Mouse (Mus musculus) neural tube, embryonic 11.5 days (tissue): ENCODE measurements at regions not wholly inside any gene's neighbourhood (a gene's known extent, or its start where the extent isn't known, plus 50 kb on each side); places are given as distances from the start of the nearest gene placed in this dataset.

Experiments
- ATAC-seq: fragments of 200-750 bp; cut with Nextera tagmentation; 2 replicates; pipeline ENCODE4 v1.8.0; 2017; ENCODE audit warnings: moderate number of reproducible peaks, mild to moderate bottlenecking, moderate TSS enrichment, moderate library complexity; ENCODE audit not compliant: insufficient read depth, low FRiP score, low TSS enrichment
- DNase-seq: peaks from one replicate; pipeline ENCODE4 v3.0.0-alpha.2; 2015; ENCODE audit warnings: low spot score
- H3K27ac ChIP-seq: fragments of 300-500 bp; sonication (generic); 2 replicates; pipeline ENCODE4 v1.5.1; 2014; ENCODE audit warnings: low read depth, mild to moderate bottlenecking, low read length
- H3K27me3 ChIP-seq: fragments of 300-500 bp; sonication (generic); 2 replicates; pipeline ENCODE4 v1.6.1; 2014; ENCODE audit warnings: mild to moderate bottlenecking, low read length, mixed read lengths; ENCODE audit not compliant: control insufficient read depth, insufficient read depth
- H3K36me3 ChIP-seq: fragments of 300-500 bp; sonication (generic); 2 replicates; pipeline ENCODE4 v1.6.1; 2014; ENCODE audit warnings: mild to moderate bottlenecking, low read length, moderate library complexity, mixed read lengths; ENCODE audit not compliant: control insufficient read depth, insufficient read depth
- H3K4me1 ChIP-seq: fragments of 300-500 bp; sonication (generic); 2 replicates; pipeline ENCODE4 v1.6.1; 2014; ENCODE audit warnings: low read length, mixed read lengths; ENCODE audit not compliant: control insufficient read depth, insufficient read depth
- H3K4me2 ChIP-seq: fragments of 300-500 bp; sonication (generic); 2 replicates; pipeline ENCODE4 v1.6.1; 2014; ENCODE audit warnings: low read depth, mild to moderate bottlenecking, moderate library complexity
- H3K4me3 ChIP-seq: fragments of 300-500 bp; sonication (generic); 2 replicates; pipeline ENCODE4 v1.5.1; 2014; ENCODE audit warnings: low read depth, low read length
- H3K9ac ChIP-seq: fragments of 300-500 bp; sonication (generic); 2 replicates; pipeline ENCODE4 v1.6.1; 2014; ENCODE audit warnings: mild to moderate bottlenecking, low read length
- H3K9me3 ChIP-seq: fragments of 300-500 bp; sonication (generic); 2 replicates; pipeline ENCODE4 v1.6.1; 2016; ENCODE audit warnings: low read length; ENCODE audit not compliant: control insufficient read depth
- WGBS: fragments of 180-500 bp; shearing (Covaris S2); extraction: QIAGEN DNeasy Blood & Tissue Kit; methylation state at CpG from one replicate; pipeline ENCODE4 v1.1.7; 2014; 5-methylcytosine and 5-hydroxymethylcytosine counted together

- no peak overlapping the region for H3K27ac ChIP-seq
- no peak overlapping the region for H3K9ac ChIP-seq
- H3K4me3 ChIP-seq = no peak overlapping the region
- H3K36me3 ChIP-seq = no peaks in the 10 kb centered on the region
- DNase-seq = no peak
- no peak overlapping the region for H3K4me2 ChIP-seq
- WGBS = 94% methylated on average over 4 of the region's 4 CpGs
- no peaks in the 10 kb centered on the region for H3K4me1 ChIP-seq
- no peak for ATAC-seq
- no peaks in the 10 kb centered on the region for H3K27me3 ChIP-seq
- no peaks in the 10 kb centered on the region for H3K9me3 ChIP-seq
Measured at GRCm38 (mm10) chr12:94229894-94230293, 1462.1 kb upstream of the Flrt2 start.

DNA sequence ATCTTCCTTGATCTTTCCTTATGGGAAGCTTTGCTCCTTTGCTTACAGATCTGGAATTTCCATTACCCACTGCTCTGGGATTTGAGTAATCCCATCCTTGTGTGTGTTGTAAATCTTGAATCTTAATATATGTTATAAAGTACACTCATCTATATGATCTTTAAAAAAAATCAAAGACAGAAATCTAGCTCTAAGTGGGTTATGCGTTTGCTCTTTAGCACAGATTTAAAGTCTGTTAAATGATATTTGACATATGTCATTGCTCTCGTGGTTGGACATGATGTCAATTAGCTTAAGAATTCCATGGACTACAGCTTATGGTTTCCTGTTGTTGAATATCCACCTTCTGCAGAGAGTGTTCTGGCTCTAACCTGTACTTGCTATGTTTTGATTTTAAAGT lies 1446.7 kb upstream of the Flrt2 start:
- ATAC-seq (no peak), DNase-seq (no peak)
- H3K4me1 ChIP-seq = no peaks in the 10 kb centered on the region
- 69% methylated on average over 2 of the region's 2 CpGs for WGBS
- no peaks in the 10 kb centered on the region for H3K9me3 ChIP-seq
- H3K4me3 ChIP-seq = no peak overlapping the region
- H3K27ac ChIP-seq = no peak overlapping the region
- H3K36me3 ChIP-seq = no peaks in the 10 kb centered on the region
- H3K4me2 ChIP-seq = no peak overlapping the region
- H3K27me3 ChIP-seq = no peaks in the 10 kb centered on the region
- H3K9ac ChIP-seq = no peak overlapping the region

- Histone ChIP-seq H3K27me3 (no peaks in the 10 kb centered on the region), H3K4me2 (no peak overlapping the region), H3K36me3 (no peaks in the 10 kb centered on the region), H3K27ac (no peak overlapping the region), H3K9me3 (no peaks in the 10 kb centered on the region), H3K9ac (no peak overlapping the region), H3K4me1 (no peaks in the 10 kb centered on the region), H3K4me3 (no peak overlapping the region)
- DNase-seq (no peak), ATAC-seq (no peak)
Measured at GRCm38 (mm10) chr12:94247362-94247761, 1444.7 kb upstream of the Flrt2 start.

GRCm38 (mm10) chr12:94252957-94253633 lies 1438.9 kb upstream of the Flrt2 start:
- 55% methylated on average over 8 of the region's 8 CpGs for WGBS
- H3K9me3 ChIP-seq = no peaks in the 10 kb centered on the region
- H3K4me2 ChIP-seq = no peak overlapping the region
- no peak overlapping the region for H3K4me3 ChIP-seq
- no peaks in the 10 kb centered on the region for H3K4me1 ChIP-seq
- no peak overlapping the region for H3K27ac ChIP-seq
- DNase-seq (peak; percentile 14), ATAC-seq (no peak)
- H3K27me3 ChIP-seq = no peaks in the 10 kb centered on the region
- no peak overlapping the region for H3K9ac ChIP-seq
- H3K36me3 ChIP-seq = no peaks in the 10 kb centered on the region

DNA sequence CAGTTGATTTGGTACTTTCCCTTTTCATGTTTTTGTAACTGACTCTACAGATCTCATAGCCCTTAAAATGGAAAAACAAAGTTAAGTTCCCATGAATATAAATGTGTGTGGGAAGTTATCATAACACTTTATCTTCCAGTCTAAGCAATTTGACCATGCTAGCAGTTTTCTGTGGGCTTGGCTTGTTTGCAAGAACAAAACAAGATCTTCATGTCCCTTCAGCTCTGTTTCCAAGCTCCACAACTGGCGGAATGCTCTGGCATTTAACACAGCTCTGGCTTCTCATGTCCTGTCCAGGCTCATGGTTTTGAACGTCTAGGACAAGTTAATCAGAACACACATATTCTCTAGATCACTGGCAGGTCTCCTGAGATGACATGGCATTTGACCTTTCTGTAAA lies 1411.1 kb upstream of the Flrt2 start:
- WGBS = 78% methylated on average over 2 of the region's 2 CpGs

DNA sequence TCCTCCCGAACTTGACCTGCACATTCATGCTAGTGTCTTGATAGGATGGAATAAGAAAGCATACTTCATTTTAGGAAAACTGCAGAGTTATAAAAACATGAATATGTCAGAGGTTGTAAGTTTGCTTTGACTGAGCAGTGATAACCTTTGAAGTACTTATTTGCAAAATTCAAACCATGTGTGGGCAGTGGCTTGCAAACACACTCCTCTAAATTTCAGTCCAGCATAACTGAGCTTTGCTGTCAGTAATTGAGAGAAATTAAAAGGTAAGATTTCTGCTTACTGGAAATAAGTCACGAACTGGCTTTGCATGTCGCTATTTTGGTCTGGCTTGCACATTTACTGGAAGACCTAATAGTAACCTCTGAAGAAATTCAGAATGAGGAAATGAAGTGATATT lies 1409.1 kb upstream of the Flrt2 start:
- Histone ChIP-seq H3K9ac (no peak overlapping the region), H3K36me3 (no peaks in the 10 kb centered on the region), H3K9me3 (no peaks in the 10 kb centered on the region), H3K4me2 (no peak overlapping the region), H3K4me1 (no peaks in the 10 kb centered on the region), H3K27ac (no peak overlapping the region), H3K27me3 (no peaks in the 10 kb centered on the region), H3K4me3 (no peak overlapping the region)
- 87% methylated on average over 3 of the region's 3 CpGs for WGBS
- DNase-seq = no peak
- ATAC-seq = no peak

More for the DNA sequence above, 1411.1 kb upstream of the Flrt2 start:
- H3K4me1 ChIP-seq = no peaks in the 10 kb centered on the region
- no peak for ATAC-seq
- no peaks in the 10 kb centered on the region for H3K36me3 ChIP-seq
- no peak overlapping the region for H3K4me3 ChIP-seq
- no peak overlapping the region for H3K4me2 ChIP-seq
- H3K9me3 ChIP-seq = no peaks in the 10 kb centered on the region
- H3K27me3 ChIP-seq = no peaks in the 10 kb centered on the region
- H3K27ac ChIP-seq = no peak overlapping the region
- no peak overlapping the region for H3K9ac ChIP-seq
- DNase-seq = no peak

- no peak overlapping the region for H3K4me2 ChIP-seq
- H3K4me3 ChIP-seq = no peak overlapping the region
- H3K36me3 ChIP-seq = no peaks in the 10 kb centered on the region
- no peaks in the 10 kb centered on the region for H3K4me1 ChIP-seq
- no peak overlapping the region for H3K9ac ChIP-seq
- H3K27ac ChIP-seq = no peak overlapping the region
- H3K9me3 ChIP-seq = no peaks in the 10 kb centered on the region
- ATAC-seq = no peak
- no peaks in the 10 kb centered on the region for H3K27me3 ChIP-seq
- WGBS = 78% methylated on average over 3 of the region's 3 CpGs
- no peak for DNase-seq
Measured at GRCm38 (mm10) chr12:94283572-94283971, 1408.5 kb upstream of the Flrt2 start.

DNA sequence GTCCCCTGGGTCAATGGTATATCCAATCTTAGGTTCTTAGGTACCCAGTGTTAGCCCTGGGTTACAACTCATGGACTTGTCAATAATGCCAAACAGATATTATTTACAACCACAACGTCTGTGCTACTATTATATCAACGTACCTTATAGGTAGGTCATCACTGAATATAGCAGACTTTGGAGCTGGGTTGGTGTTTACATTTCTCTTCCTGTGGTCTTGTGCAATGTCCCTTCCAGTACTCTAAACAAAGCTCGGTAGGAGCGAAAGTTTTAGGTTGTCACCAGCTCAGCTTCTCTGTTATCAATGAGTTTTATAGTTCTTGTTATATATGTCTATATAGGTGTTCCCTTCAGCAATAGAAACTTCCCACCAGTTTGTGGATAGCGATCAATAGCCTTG lies 1394.2 kb upstream of the Flrt2 start:
- Histone ChIP-seq H3K27me3 (no peaks in the 10 kb centered on the region), H3K4me1 (no peaks in the 10 kb centered on the region), H3K4me3 (no peak overlapping the region), H3K4me2 (no peak overlapping the region), H3K27ac (no peak overlapping the region), H3K9ac (no peak overlapping the region), H3K36me3 (no peaks in the 10 kb centered on the region), H3K9me3 (no peaks in the 10 kb centered on the region)
- ATAC-seq (no peak), DNase-seq (no peak)
- WGBS = 92% methylated on average over 5 of the region's 5 CpGs

DNA sequence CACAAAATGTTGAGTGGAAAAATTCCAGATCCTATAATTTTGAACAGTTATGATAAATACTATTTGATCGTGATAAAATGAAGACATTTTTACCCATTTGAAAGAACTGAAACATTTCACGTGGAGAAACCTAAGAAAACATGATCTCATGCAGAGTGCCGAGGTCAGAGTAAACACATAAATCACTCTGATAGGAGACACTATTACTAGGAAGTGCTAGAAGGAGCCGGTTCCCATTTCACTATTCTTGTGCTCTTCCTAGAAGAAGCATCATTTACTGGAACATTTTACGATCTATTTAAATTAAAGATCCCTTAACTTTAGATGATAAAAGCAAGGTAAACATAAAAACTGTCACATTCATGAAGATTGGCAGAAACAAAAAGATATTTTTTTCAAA lies 1359.7 kb upstream of the Flrt2 start:
- H3K36me3 ChIP-seq = no peaks in the 10 kb centered on the region
- H3K4me2 ChIP-seq = no peak overlapping the region
- no peak overlapping the region for H3K4me3 ChIP-seq
- no peaks in the 10 kb centered on the region for H3K9me3 ChIP-seq
- no peak for ATAC-seq
- H3K27ac ChIP-seq = no peak overlapping the region
- WGBS = 45% methylated on average over 5 of the region's 5 CpGs
- H3K4me1 ChIP-seq = no peaks in the 10 kb centered on the region
- DNase-seq = no peak
- no peak overlapping the region for H3K9ac ChIP-seq
- no peaks in the 10 kb centered on the region for H3K27me3 ChIP-seq
